Mouse (Mus musculus) intestine, embryonic 16.5 days (tissue): ENCODE data around the gene Gmeb2. TPM values are rescaled to one million over a fixed set of nuclear protein-coding genes. Genes with fewer than 3 reads are reported as not detected.

ENCODE experiments used
- ATAC-seq: fragments of 200-750 bp; cut with Nextera tagmentation; 2 replicates; pipeline ENCODE4 v1.8.0; 2017; ENCODE audit warnings: moderate TSS enrichment, moderate library complexity
- H3K27ac ChIP-seq: fragments of 300-500 bp; sonication (generic); 2 replicates; pipeline ENCODE4 v1.5.1; 2014; ENCODE audit warnings: mild to moderate bottlenecking, low read length
- H3K27me3 ChIP-seq: fragments of 300-500 bp; sonication (generic); replicated peaks from 2 replicates; pipeline ENCODE4 v1.6.1; 2014; ENCODE audit warnings: low read length, control low read depth, mixed read lengths; ENCODE audit not compliant: control insufficient read depth, insufficient read depth
- H3K36me3 ChIP-seq: fragments of 300-500 bp; sonication (generic); 2 replicates; pipeline ENCODE4 v1.6.1; 2014; ENCODE audit warnings: low read length, control low read depth; ENCODE audit not compliant: control insufficient read depth, insufficient read depth
- H3K4me1 ChIP-seq: fragments of 300-500 bp; sonication (generic); 2 replicates; pipeline ENCODE4 v1.6.1; 2014; ENCODE audit warnings: low read length, control low read depth, mixed read lengths; ENCODE audit not compliant: control insufficient read depth, insufficient read depth
- H3K4me2 ChIP-seq: fragments of 300-500 bp; sonication (generic); 2 replicates; pipeline ENCODE4 v1.6.1; 2014; ENCODE audit warnings: low read depth, low read length, control low read depth
- H3K4me3 ChIP-seq: fragments of 300-500 bp; sonication (generic); 2 replicates; pipeline ENCODE4 v1.5.1; 2014; ENCODE audit warnings: mild to moderate bottlenecking, low read length
- H3K9ac ChIP-seq: fragments of 300-500 bp; sonication (generic); 2 replicates; pipeline ENCODE4 v1.6.1; 2014; ENCODE audit warnings: low read depth, low read length
- H3K9me3 ChIP-seq: fragments of 300-500 bp; sonication (generic); 2 replicates; pipeline ENCODE4 v1.6.1; 2016; ENCODE audit warnings: low read length, control low read depth; ENCODE audit not compliant: control insufficient read depth
- WGBS: fragments of 180-500 bp; shearing (Covaris S2); extraction: QIAGEN DNeasy Blood & Tissue Kit; methylation state at CpG from one replicate; pipeline ENCODE4 v1.1.7; 2014; 5-methylcytosine and 5-hydroxymethylcytosine counted together
- polyA plus RNA-seq: library from polyadenylated mRNA; unstranded; fragments of >200 nt; fragmentation: Nextera tagmentation; extraction: Ambion mirVana; gene quantifications from 2 replicates; pipeline ENCODE4 v1.2.1, GENCODE M21; 2015

The Gmeb2 gene
- polyA plus RNA-seq, 1 experiment from 2014 or later = 11.7 TPM

GRCm38 (mm10) chr2:181219538-181220216 lies 68.2 kb downstream of the Gmeb2 start, which contains the start of gene Fndc11:
Fndc11 (plus strand) TSS chr2:181220013.
- Histone ChIP-seq H3K36me3 (no peaks in the 10 kb centered on the region), H3K27me3 (no peaks in the 10 kb centered on the region), H3K4me1 (peaks cover 9% of the 10 kb centered on the region), H3K4me3 (peak within 1 kb of the TSS; percentile 38), H3K27ac (peak within 1 kb of the TSS; percentile 5; the same call in 1 of the 2 replicates), H3K9ac (peak within 1 kb of the TSS; percentile 60), H3K9me3 (no peaks in the 10 kb centered on the region), H3K4me2 (peak within 1 kb of the TSS; percentile 74)
- WGBS = 2% methylated on average over 25 of the region's 25 CpGs
- peak; percentile 93 for ATAC-seq

DNA sequence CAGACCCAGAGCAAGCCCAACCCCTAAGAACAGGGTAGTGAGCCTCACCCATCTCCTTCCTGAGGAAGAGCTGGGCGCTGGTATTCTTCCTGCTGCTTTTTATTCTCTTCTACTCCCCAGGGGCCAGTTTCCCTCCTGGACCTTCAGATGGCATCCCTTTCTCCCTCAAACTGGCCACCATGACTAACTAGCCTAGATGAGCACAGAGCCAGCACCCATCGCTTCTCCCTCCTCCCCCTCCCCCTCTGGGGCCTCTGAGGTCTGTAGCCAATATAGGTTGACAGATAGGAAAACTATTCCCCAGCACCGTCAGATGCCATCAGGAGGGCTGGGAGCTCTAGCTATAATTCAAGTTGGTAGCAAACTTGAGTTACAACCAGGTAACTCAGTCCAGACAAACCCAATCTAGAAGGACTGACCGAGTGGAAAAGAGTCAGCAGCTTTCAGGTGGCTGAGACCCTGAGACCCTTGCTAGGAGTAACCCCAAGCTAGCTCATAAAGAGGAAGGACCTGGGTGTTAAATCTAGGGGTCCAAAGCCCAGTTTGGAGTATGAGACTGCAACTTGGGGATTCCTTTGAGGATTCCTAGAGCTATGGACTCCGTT lies 68.9 kb downstream of the Gmeb2 start:
- no peaks in the 10 kb centered on the region for H3K36me3 ChIP-seq
- H3K9me3 ChIP-seq = no peaks in the 10 kb centered on the region
- 58% methylated on average over 5 of the region's 5 CpGs for WGBS
- H3K27me3 ChIP-seq = 0 out of 2 replicates have a peak, but pooled peaks cover 2% of the 10 kb centered on the region
- H3K4me3 ChIP-seq = no peak overlapping the region
- ATAC-seq = no peak
- H3K27ac ChIP-seq = peak overlapping the region; percentile 5; the same call in 1 of the 2 replicates
- no peak overlapping the region for H3K9ac ChIP-seq
- H3K4me1 ChIP-seq = peaks cover 9% of the 10 kb centered on the region
- H3K4me2 ChIP-seq = no peak overlapping the region

GRCm38 (mm10) chr2:181216037-181216436 lies 71.8 kb downstream of the Gmeb2 start:
- WGBS = 87% methylated on average over 6 of the region's 6 CpGs
- Histone ChIP-seq H3K36me3 (no peaks in the 10 kb centered on the region), H3K4me3 (no peak overlapping the region), H3K27ac (no peak overlapping the region), H3K9me3 (no peaks in the 10 kb centered on the region), H3K27me3 (peaks cover 25% of the 10 kb centered on the region; the same call in 1 of the 2 replicates), H3K9ac (no peak overlapping the region), H3K4me2 (no peak overlapping the region), H3K4me1 (peaks cover 9% of the 10 kb centered on the region)
- ATAC-seq = no peak

- Histone ChIP-seq H3K27me3 (peaks cover 25% of the 10 kb centered on the region; the same call in 1 of the 2 replicates), H3K9me3 (no peaks in the 10 kb centered on the region), H3K4me3 (peak within 1 kb of the TSS; percentile 44), H3K36me3 (no peaks in the 10 kb centered on the region), H3K4me1 (no peaks in the 10 kb centered on the region), H3K9ac (peak within 1 kb of the TSS; percentile 9), H3K27ac (no peak within 1 kb of the TSS), H3K4me2 (peak within 1 kb of the TSS; percentile 72)
- peak; percentile 81 for ATAC-seq
- 1% methylated on average over 17 of the region's 17 CpGs for WGBS
Observed at GRCm38 (mm10) chr2:181213021-181213445, 74.8 kb downstream of the Gmeb2 start, which contains the start of gene Srms. Srms (minus strand) TSS chr2:181213185.

GRCm38 (mm10) chr2:181212389-181213020 lies 75.3 kb downstream of the Gmeb2 start:
- Histone ChIP-seq H3K9ac (peak overlapping the region; percentile 9), H3K4me2 (peak overlapping the region; percentile 72), H3K4me1 (no peaks in the 10 kb centered on the region), H3K36me3 (no peaks in the 10 kb centered on the region), H3K4me3 (peak overlapping the region; percentile 44), H3K27ac (no peak overlapping the region), H3K9me3 (no peaks in the 10 kb centered on the region), H3K27me3 (peaks cover 25% of the 10 kb centered on the region; the same call in 1 of the 2 replicates)
- ATAC-seq = peak; percentile 57
- 3% methylated on average over 34 of the region's 34 CpGs for WGBS

- no peak overlapping the region for H3K27ac ChIP-seq
- no peak overlapping the region for H3K4me2 ChIP-seq
- H3K36me3 ChIP-seq = no peaks in the 10 kb centered on the region
- no peak overlapping the region for H3K4me3 ChIP-seq
- WGBS = 47% methylated on average over 9 of the region's 9 CpGs
- peaks cover 7% of the 10 kb centered on the region for H3K4me1 ChIP-seq
- no peaks in the 10 kb centered on the region; the same call in 1 of the 2 replicates for H3K27me3 ChIP-seq
- no peak overlapping the region for H3K9ac ChIP-seq
- no peaks in the 10 kb centered on the region for H3K9me3 ChIP-seq
- ATAC-seq = peak; percentile 75
Observed at GRCm38 (mm10) chr2:181206118-181206517, 81.7 kb downstream of the Gmeb2 start.

DNA sequence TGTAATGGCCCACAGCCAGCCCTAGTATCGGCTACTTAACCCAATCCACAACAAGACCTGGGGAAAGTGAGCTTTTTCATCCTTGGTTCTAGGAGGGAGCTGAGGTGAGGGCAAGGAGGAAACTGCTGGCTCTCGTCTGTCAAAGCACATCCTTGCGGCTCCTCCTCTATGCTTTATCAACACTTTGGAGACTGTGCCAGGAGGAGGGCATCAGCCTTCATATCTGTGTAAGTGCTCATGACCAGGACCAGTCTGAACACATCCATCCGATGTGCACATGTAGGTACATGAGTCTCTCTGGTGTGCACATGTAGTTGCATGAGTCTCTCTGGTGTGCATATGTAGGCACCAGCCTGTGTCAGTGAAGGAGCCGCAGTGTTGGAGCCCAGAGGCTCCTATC lies 82.2 kb downstream of the Gmeb2 start:
- peak; percentile 26; the same call in 1 of the 2 replicates for ATAC-seq
- no peak overlapping the region for H3K4me2 ChIP-seq
- no peak overlapping the region for H3K4me3 ChIP-seq
- H3K9me3 ChIP-seq = no peaks in the 10 kb centered on the region
- H3K36me3 ChIP-seq = no peaks in the 10 kb centered on the region
- H3K4me1 ChIP-seq = peaks cover 7% of the 10 kb centered on the region
- no peak overlapping the region for H3K27ac ChIP-seq
- WGBS = 80% methylated on average over 5 of the region's 5 CpGs
- H3K27me3 ChIP-seq = no peaks in the 10 kb centered on the region; the same call in 1 of the 2 replicates
- H3K9ac ChIP-seq = no peak overlapping the region

GRCm38 (mm10) chr2:181202886-181203285 lies 84.9 kb downstream of the Gmeb2 start:
- H3K4me1 ChIP-seq = peaks cover 7% of the 10 kb centered on the region
- H3K4me3 ChIP-seq = no peak overlapping the region
- ATAC-seq = peak; percentile 80
- no peaks in the 10 kb centered on the region for H3K9me3 ChIP-seq
- H3K4me2 ChIP-seq = no peak overlapping the region
- no peak overlapping the region for H3K27ac ChIP-seq
- H3K27me3 ChIP-seq = no peaks in the 10 kb centered on the region
- no peaks in the 10 kb centered on the region for H3K36me3 ChIP-seq
- 61% methylated on average over 6 of the region's 6 CpGs for WGBS
- no peak overlapping the region for H3K9ac ChIP-seq

- Histone ChIP-seq H3K9me3 (no peaks in the 10 kb centered on the region), H3K4me1 (peaks cover 7% of the 10 kb centered on the region), H3K36me3 (no peaks in the 10 kb centered on the region), H3K4me2 (no peak within 1 kb of the TSS; the same call in 1 of the 2 replicates), H3K9ac (no peak within 1 kb of the TSS), H3K4me3 (no peak within 1 kb of the TSS), H3K27me3 (no peaks in the 10 kb centered on the region), H3K27ac (no peak within 1 kb of the TSS)
- ATAC-seq = peak; percentile 63
- WGBS = 73% methylated on average over 3 of the region's 3 CpGs
Observed at GRCm38 (mm10) chr2:181202422-181202821, 85.4 kb downstream of the Gmeb2 start, which contains the start of gene Ptk6. Ptk6 (minus strand) TSS chr2:181202789.
